Mouse (Mus musculus) brain, embryonic 14.5 days (tissue): ENCODE results near the gene Prdm16.

Experiments
- CTCF ChIP-seq: fragments of 200-500 bp; IDR thresholded peaks from 2 replicates; pipeline ENCODE4 v1.5.1; 2012; ENCODE audit warnings: inconsistent platforms, mild to moderate bottlenecking, moderate library complexity, borderline replicate concordance; ENCODE audit not compliant: insufficient read depth, insufficient read length; ENCODE audit errors: extremely low read depth
- POLR2A ChIP-seq: fragments of 200-500 bp; IDR thresholded peaks from 2 replicates; pipeline ENCODE4 v1.6.1; 2012; ENCODE audit warnings: mild to moderate bottlenecking, inconsistent platforms, borderline replicate concordance; ENCODE audit not compliant: poor library complexity, insufficient read depth, insufficient read length, severe bottlenecking; ENCODE audit errors: extremely low read depth

DNA sequence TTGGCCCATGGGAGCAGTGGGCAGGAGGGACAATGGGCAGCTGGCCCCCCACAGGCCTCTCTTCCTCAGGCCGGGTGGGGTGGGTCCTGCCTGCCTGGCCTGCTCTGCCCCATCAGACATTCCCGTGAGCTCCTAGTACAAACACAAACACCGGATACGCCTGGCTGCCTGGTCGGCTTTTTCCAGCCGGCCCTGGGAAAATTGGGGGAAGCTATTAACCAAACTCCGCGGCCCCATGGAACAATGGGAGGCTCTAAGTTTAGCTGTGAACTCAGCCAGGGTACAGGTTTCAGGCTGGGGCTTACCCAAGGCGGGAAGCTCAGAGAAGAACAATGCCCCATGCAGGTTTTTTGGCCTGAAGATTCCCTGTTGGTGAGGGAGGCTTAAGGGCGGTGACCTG lies 300.0 kb downstream of the Prdm16 start:
- TF ChIP-seq CTCF (no peak), POLR2A (no peak)
